Mouse (Mus musculus): ENCODE measurements at regions not wholly inside any gene's neighbourhood (a gene's known extent, or its start where the extent isn't known, plus 50 kb on each side); places are given as distances from the start of the nearest gene placed in this dataset.

DNA sequence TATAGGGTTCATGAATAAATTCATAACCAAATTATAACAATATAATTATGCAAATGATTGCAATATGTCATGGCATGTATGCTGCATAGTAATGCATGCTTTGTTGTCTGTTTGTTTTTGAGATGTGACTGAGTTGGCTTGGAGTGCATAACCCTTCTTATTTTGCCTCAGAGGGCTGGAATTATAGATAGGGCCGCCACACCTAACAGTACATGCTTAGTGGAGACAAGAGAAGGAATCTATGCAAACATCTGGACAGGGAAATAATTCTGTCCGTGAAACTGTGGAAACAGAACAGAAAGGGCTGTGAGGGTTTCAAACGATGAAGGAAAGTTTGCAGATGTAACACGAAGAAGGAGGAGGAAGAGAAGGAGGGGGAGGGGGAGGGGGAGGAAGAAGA, 266.0 kb upstream of the Pard3b start:
- H3K4me3 ChIP-seq, result no peak overlapping the region
- H3K36me3 ChIP-seq, result no peaks in the 10 kb centered on the region
- ATAC-seq (replicated peaks), result no peak
- no peak overlapping the region for H3K27ac ChIP-seq (replicated peaks)
- H3K4me1 ChIP-seq, result peaks cover 6% of the 10 kb centered on the region
- no peaks in the 10 kb centered on the region for H3K9me3 ChIP-seq
- no peak overlapping the region for H3K9ac ChIP-seq (replicated peaks)
- WGBS, result 72% methylated on average over 4 of the region's 4 CpGs
- H3K4me2 ChIP-seq (replicated peaks), result no peak overlapping the region
- no peaks in the 10 kb centered on the region for H3K27me3 ChIP-seq

DNA sequence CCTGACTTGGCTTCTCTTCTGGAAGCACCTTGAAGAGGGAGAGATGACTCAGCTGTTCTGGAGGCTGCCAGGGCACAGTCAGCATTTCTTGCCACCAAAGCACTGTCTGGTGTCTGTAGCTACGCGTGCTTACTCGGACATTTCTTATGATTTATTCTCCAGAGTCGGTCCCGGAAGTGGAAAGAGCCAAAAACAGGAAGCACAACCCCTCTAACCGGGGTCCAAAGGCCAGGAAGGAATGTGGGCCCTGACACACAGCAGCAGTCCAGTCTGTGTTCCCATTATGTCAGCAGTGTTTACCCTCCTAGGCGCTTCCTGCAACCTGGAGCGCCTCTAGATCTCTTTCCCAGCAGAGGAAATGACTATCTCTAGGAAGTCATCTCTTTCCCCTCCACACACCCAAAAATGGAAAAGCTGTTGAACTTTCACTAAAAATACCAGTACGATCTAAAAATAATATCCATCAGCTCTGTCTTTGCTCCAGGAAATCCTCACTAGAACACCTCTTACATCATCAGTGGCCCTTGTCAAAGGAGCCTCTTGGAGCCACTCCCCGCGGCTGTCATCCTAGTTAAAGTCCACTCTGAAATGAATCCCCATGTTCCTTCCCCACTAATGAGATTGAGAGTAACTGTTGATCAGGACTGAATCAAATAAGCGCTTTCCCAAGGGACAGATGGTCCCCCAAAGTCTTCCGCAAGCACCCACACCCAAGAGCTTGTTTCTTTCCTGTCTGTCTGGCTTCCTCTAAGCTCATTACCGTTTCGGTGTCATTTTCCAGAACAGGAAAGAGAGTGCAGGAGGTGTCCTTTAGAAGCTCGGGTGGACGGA, 264.7 kb upstream of the Pard3b start:
- WGBS, result 79% methylated on average over 17 of the region's 17 CpGs

DNA sequence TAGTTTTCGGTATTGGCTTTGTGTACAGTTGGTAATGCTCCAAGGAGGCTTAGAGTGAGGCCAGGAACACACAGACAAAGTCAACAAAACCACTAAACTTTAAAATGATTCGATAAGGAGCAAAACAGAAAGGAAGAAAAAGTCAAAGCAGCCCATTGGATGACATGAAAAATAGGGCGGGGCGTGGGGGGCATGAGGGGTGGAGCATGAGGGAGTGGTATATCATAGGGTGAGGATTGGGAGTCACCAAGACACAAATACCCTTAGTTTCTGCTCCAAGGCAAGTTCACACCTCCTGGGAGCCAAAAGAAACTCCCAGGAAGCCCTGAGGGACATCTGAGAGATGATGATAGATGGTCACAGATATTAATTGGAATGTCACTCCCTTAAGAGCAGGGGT, 262.2 kb upstream of the Pard3b start:
- Histone ChIP-seq H3K9ac (replicated peaks) (no peak overlapping the region), H3K4me2 (replicated peaks) (no peak overlapping the region), H3K4me3 (no peak overlapping the region), H3K4me1 (peaks cover 20% of the 10 kb centered on the region), H3K27me3 (no peaks in the 10 kb centered on the region), H3K27ac (replicated peaks) (0 out of 2 replicates have a peak overlapping the region, but pooled peaks have one; percentile 17), H3K9me3 (no peaks in the 10 kb centered on the region), H3K36me3 (no peaks in the 10 kb centered on the region)
- 69% methylated on average over 4 of the region's 4 CpGs for WGBS
- ATAC-seq (replicated peaks), result 0 out of 2 replicates have a peak, but pooled peaks have one; percentile 30

More for the DNA sequence above, 264.7 kb upstream of the Pard3b start:
- no peak overlapping the region for H3K27ac ChIP-seq (replicated peaks)
- no peaks in the 10 kb centered on the region for H3K27me3 ChIP-seq
- no peak for ATAC-seq (replicated peaks)
- peaks cover 6% of the 10 kb centered on the region for H3K4me1 ChIP-seq
- H3K9ac ChIP-seq (replicated peaks), result no peak overlapping the region
- no peak overlapping the region for H3K4me3 ChIP-seq
- H3K4me2 ChIP-seq (replicated peaks), result no peak overlapping the region
- no peaks in the 10 kb centered on the region for H3K36me3 ChIP-seq
- no peaks in the 10 kb centered on the region for H3K9me3 ChIP-seq

DNA sequence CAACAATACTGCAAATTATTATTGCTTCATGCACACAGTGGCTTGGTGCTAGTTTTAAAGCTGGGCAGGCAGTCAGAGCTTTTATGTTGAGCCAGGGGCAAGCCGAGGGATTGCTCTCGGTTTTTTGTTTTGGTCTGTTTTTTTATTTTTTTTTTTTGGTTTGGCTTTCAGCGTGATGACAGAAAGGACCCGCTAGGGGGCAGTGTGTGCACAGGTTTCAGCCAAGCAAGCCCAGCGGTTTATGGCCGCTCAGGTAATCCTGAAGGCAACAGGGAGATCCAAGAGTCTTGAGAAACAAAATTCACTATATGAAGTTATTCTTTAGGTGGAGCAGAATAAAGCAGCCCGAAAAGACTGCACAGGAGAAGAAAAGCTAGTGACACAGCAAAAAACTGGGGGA, 261.6 kb upstream of the Pard3b start:
- Histone ChIP-seq H3K9ac (replicated peaks) (no peak overlapping the region), H3K36me3 (no peaks in the 10 kb centered on the region), H3K27me3 (no peaks in the 10 kb centered on the region), H3K27ac (replicated peaks) (0 out of 2 replicates have a peak overlapping the region, but pooled peaks have one; percentile 17), H3K4me3 (no peak overlapping the region), H3K4me1 (peaks cover 20% of the 10 kb centered on the region), H3K9me3 (no peaks in the 10 kb centered on the region), H3K4me2 (replicated peaks) (no peak overlapping the region)
- ATAC-seq (replicated peaks), result no peak
- 1% methylated on average over 7 of the region's 7 CpGs for WGBS

DNA sequence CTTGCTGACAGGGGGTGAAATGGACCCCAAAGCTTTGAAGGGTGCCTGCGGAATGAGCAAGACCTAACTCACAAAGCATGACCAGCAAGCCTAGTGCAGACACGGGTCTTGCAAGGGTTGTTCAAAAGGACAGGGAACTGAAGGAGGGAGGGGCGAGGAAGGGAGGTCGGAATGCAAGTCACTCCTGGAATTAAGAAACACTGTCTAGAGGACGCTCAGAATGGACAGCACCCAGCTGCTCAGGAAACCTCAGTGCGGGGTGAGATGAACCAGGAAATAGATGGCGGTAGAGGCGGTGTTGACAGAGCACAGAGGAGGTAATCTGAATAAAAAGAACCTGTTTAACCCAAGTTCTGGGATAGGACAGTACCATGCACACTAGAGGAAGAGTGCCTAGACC, 260.4 kb upstream of the Pard3b start:
- Histone ChIP-seq H3K27me3 (no peaks in the 10 kb centered on the region), H3K4me1 (peaks cover 20% of the 10 kb centered on the region), H3K27ac (replicated peaks) (no peak overlapping the region), H3K9ac (replicated peaks) (no peak overlapping the region), H3K9me3 (no peaks in the 10 kb centered on the region), H3K4me3 (no peak overlapping the region), H3K4me2 (replicated peaks) (no peak overlapping the region), H3K36me3 (no peaks in the 10 kb centered on the region)
- ATAC-seq (replicated peaks), result no peak
- WGBS, result 72% methylated on average over 8 of the region's 8 CpGs

DNA sequence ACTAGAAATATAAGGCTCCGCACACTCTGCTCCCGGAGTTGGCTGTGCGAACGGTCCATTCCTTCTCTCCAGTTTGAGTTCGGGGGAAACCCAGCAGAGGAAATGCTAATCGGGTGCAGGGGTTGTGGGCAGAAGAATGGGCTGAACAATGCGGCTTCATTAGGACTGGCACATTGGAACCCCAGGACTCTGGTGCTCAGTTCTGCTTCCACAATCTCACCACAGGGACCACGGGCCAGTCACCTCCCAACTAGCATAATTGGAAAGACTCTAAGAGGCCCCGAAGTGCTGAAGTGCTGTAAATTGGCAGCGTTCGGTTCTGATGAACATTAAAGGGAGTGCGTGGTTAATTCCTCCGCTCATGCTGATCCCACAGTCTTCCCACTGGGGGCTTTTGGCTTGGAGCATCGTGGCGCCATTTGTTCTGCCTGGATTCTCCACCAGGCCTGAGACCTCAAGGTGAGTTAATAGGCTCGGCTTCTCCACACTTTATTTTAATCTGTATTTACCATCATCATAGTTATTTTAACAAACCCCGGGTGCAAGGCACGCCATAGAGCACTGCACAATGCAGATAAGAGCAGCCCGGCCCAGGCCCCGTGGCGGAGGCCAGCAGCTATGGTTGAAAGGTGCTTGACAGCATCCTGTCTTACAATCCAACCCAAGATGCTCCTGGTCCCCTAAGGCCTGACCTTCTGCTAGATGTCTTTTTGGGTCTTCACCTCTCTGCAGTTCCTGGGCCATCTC, 258.7 kb upstream of the Pard3b start:
- WGBS, result 23% methylated on average over 21 of the region's 21 CpGs
- Histone ChIP-seq H3K36me3 (no peaks in the 10 kb centered on the region), H3K27ac (replicated peaks) (no peak overlapping the region), H3K4me1 (peaks cover 20% of the 10 kb centered on the region), H3K4me3 (no peak overlapping the region), H3K4me2 (replicated peaks) (no peak overlapping the region), H3K9ac (replicated peaks) (no peak overlapping the region), H3K27me3 (no peaks in the 10 kb centered on the region), H3K9me3 (no peaks in the 10 kb centered on the region)
- peak; percentile 78 for ATAC-seq (replicated peaks)

DNA sequence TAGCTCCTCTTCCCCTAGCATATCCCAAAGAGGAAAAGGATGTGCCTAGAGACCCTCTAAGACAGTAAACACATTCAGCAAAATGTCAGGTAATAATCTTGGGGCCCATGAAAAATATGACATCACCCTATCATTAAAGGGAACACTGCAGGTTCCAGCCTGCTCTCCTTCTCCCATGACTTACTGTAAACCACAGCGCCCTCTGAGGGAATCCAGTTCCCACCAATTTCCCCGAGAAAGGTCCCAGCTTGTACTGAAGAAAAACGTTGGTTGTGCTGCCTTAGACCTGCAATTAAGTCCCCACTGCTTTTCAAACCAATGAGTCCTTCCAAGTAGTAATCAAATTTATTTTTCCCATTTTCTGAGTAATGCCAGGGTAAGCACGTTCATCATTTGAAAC, 251.0 kb upstream of the Pard3b start:
- H3K9ac ChIP-seq (replicated peaks), result no peak overlapping the region
- H3K27ac ChIP-seq (replicated peaks), result no peak overlapping the region
- no peak overlapping the region for H3K4me3 ChIP-seq
- ATAC-seq (replicated peaks), result no peak
- WGBS, result 56% methylated on average over 4 of the region's 4 CpGs
- H3K9me3 ChIP-seq, result no peaks in the 10 kb centered on the region
- no peaks in the 10 kb centered on the region for H3K36me3 ChIP-seq
- no peak overlapping the region for H3K4me2 ChIP-seq (replicated peaks)
- no peaks in the 10 kb centered on the region for H3K27me3 ChIP-seq
- no peaks in the 10 kb centered on the region for H3K4me1 ChIP-seq

DNA sequence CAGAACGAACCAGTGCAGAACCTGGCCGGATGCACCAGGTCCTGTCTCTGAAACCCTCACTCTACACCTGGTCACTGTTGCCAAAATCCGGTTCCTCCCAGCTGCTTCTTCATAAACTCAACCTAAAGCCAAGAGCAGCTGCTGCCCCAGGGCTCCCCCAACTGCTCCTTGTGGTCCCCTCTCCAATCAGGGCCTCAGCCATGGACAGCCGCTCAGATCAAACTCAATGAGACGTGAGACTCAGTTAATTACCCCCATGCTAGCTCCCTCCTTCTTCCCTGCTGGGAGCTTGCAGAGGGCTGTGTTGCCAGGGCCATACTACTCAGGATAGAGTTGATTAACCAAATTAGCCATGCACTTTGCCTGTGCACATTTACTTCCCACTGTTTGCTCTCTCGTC, 240.8 kb upstream of the Pard3b start:
- H3K27ac ChIP-seq (replicated peaks), result no peak overlapping the region
- H3K4me1 ChIP-seq, result 0 out of 2 replicates have a peak, but pooled peaks cover 3% of the 10 kb centered on the region
- 32% methylated on average over 6 of the region's 6 CpGs for WGBS
- H3K4me3 ChIP-seq, result no peak overlapping the region
- no peaks in the 10 kb centered on the region for H3K36me3 ChIP-seq
- H3K4me2 ChIP-seq (replicated peaks), result no peak overlapping the region
- H3K9ac ChIP-seq (replicated peaks), result no peak overlapping the region
- ATAC-seq (replicated peaks), result no peak
- no peaks in the 10 kb centered on the region for H3K27me3 ChIP-seq
- no peaks in the 10 kb centered on the region for H3K9me3 ChIP-seq

DNA sequence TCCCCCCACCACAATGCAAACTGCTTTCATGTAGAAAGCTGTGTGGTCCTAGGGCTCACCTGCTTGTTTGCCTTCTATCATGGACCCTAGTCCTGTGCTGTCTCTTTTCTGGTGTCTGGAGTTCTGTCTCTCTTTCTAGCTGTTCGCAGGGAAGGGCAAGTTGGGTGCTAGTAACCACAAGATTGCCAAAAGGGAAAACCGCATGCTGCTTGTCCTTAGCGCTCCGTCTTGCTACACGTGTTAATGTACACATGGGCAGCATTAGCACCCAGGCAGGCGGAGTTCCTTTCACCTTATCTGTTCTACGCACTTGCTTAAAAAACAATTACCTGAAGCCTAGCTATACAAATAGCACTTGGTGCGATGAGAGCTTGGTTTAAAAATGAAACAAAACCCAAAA, 236.3 kb upstream of the Pard3b start:
- 46% methylated on average over 8 of the region's 8 CpGs for WGBS
- no peak for ATAC-seq (replicated peaks)
- Histone ChIP-seq H3K36me3 (no peaks in the 10 kb centered on the region), H3K27ac (replicated peaks) (no peak overlapping the region), H3K9me3 (no peaks in the 10 kb centered on the region), H3K4me2 (replicated peaks) (peak overlapping the region; percentile 24), H3K27me3 (no peaks in the 10 kb centered on the region), H3K4me3 (0 out of 2 replicates have a peak overlapping the region, but pooled peaks have one; percentile 8), H3K9ac (replicated peaks) (no peak overlapping the region), H3K4me1 (0 out of 2 replicates have a peak, but pooled peaks cover 7% of the 10 kb centered on the region)

DNA sequence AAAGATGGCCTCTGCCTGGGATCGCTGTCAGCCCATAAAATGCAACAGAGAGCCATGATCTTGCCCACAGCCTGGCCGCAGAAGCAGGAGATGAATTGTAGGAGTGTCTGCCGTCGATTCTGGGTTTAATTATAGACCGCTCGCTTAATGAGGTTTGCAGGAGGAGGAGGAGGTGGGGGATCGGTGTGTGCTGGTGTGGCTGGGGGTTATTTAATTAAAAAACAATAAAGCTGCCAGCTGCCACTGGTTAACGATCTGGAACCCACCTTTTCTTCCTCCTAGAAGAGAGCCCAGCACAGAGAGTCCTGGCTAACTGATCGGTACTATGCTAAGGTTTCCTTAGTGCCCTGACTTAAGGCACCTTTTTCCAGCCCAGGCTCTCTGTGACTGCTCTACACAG, 231.4 kb upstream of the Pard3b start:
- Histone ChIP-seq H3K4me2 (replicated peaks) (no peak overlapping the region), H3K36me3 (no peaks in the 10 kb centered on the region), H3K9me3 (no peaks in the 10 kb centered on the region), H3K4me1 (0 out of 2 replicates have a peak, but pooled peaks cover 10% of the 10 kb centered on the region), H3K27ac (replicated peaks) (no peak overlapping the region), H3K4me3 (no peak overlapping the region), H3K27me3 (no peaks in the 10 kb centered on the region), H3K9ac (replicated peaks) (no peak overlapping the region)
- no peak; the same call in 1 of the 2 replicates for ATAC-seq (replicated peaks)
- WGBS, result 9% methylated on average over 9 of the region's 9 CpGs

DNA sequence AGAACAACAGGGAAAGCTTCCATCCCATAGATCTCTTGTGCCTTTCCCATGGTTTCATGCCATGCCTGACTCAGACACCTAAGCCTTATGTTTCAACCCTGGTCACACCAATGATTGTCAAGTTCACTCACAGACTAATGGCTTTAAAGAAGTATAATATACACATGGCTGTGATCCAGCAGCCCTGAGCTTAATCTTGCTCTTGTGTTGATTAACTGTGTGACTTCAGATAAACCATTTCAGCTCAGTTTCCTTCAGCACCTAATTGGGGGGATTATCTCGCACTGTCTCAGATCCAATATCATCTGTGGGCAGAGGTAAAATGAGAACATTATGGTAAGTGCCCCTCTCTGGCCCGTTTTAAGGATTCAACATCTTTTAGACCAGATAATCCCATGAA, 223.9 kb upstream of the Pard3b start:
- Histone ChIP-seq H3K27me3 (no peaks in the 10 kb centered on the region), H3K4me2 (replicated peaks) (no peak overlapping the region), H3K4me1 (peaks cover 17% of the 10 kb centered on the region), H3K9me3 (no peaks in the 10 kb centered on the region), H3K27ac (replicated peaks) (no peak overlapping the region), H3K9ac (replicated peaks) (no peak overlapping the region), H3K36me3 (no peaks in the 10 kb centered on the region), H3K4me3 (no peak overlapping the region)
- WGBS, result 37% methylated on average over 2 of the region's 2 CpGs
- ATAC-seq (replicated peaks), result no peak

DNA sequence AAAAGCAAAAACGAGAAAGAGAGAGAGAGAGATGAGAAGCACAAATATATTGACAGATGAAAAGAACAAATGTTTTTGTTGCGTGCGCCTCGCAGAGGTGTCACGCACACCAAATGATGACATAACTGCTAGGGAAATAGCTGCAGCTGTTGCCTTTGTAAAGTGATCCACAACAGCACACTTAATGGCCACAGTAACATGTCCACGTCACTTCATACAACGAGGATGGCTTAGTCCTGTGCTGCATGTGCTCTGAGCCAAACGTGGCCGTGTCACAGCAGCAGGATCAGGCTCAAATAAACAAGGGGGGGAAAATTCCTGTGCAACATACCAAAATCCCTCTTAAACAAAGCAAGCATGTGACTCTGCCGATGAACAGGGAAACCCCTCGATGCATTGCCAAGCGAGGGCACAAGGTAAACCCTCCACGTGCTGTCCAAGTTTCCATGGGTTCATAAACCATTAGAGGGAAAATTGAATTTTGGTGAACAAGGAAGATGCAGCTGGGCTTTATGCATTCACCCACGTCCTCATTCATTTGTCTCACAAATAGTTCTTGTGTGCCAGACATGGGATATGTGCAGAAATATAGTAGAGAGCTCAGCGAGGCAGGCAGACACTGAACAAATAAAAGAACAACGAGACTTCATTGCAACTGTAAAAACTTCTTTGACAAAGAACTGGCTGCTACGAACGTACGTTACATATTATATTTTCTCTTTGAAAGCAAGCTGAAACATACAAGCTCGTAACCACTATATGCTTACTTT, 223.0 kb upstream of the Pard3b start:
- Histone ChIP-seq H3K27ac (replicated peaks) (no peak overlapping the region), H3K4me2 (replicated peaks) (no peak overlapping the region), H3K4me1 (peaks cover 17% of the 10 kb centered on the region), H3K9ac (replicated peaks) (no peak overlapping the region), H3K4me3 (no peak overlapping the region), H3K36me3 (no peaks in the 10 kb centered on the region), H3K27me3 (no peaks in the 10 kb centered on the region), H3K9me3 (no peaks in the 10 kb centered on the region)
- no peak for ATAC-seq (replicated peaks)
- 52% methylated on average over 20 of the region's 20 CpGs for WGBS
